7 mouse cellular contexts compared by ENCODE assay signal in the genomic region with DNA sequence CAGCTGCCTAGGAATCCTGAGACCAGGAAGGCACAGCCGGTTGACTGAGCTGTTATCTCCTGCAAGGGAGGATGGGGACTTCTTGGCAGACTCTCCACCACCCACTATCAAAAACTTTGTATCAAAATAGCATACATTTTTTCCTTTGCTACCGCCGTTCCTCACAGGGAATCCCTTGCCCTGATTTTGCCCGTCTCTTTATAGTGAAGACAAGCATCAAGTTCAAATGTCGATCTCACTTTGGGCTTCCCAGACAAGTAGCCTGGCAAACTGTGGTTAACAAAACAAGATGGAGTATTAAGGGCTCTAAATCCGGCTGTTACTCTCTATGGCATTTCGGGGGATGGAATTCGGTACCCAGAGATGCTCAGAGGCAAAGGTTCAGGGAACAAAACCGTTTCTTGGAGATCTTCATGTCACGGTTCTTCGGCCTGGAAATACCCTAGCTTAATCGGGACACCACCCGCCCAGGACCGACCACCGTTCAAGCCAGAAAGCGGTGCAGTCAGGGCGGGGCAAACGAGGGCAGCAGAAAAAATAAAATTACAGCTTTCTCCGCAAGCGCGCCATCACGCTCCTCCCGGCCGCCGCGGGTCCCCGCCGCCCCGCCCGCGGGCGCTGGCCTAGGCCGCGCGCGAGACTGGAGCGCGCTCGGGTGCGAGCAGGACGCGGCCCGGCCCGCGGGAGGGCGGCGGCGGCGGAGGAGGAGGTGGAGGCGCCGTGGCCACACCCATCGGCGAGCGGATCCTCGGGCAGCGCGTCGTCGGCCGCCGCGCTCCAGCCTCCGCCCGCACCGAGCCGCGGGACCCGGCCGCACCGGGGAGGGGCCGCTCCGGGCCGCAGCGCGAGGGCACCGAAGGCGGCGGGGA. TPM values are rescaled to one million over a fixed set of nuclear protein-coding genes. Genes with fewer than 3 reads are reported as not detected.
DNase-seq lines count a peak whose midpoint lies in the region; ATAC-seq lines count a peak whose summit lies in the region.

A gene (plus strand): TSS at position 748 of the 869 bp plus-strand sequence.

- peak within 1 kb of the TSS; percentile 94 for H3K9ac ChIP-seq in limb, embryonic 12.5 days (replicated peaks)
- peak within 1 kb of the TSS; percentile 99 for H3K9ac ChIP-seq in midbrain, embryonic 14.5 days (replicated peaks; ENCODE audit: low read length)

- H3K27me3 ChIP-seq in embryonic facial prominence, embryonic 10.5 days (replicated peaks; ENCODE audit: low read depth, poor library complexity, severe bottlenecking): peaks cover 33% of the 10 kb centered on the region
- H3K27me3 ChIP-seq in limb, embryonic 12.5 days: peaks cover 18% of the 10 kb centered on the region
- H3K27me3 ChIP-seq in midbrain, embryonic 14.5 days (ENCODE audit: control insufficient read depth, insufficient read depth, low read length): no peaks in the 10 kb centered on the region

- H3K4me3 ChIP-seq in embryonic facial prominence, embryonic 10.5 days: peak within 1 kb of the TSS; percentile 97
- peak within 1 kb of the TSS; percentile 95 for H3K4me3 ChIP-seq in limb, embryonic 12.5 days (replicated peaks)
- H3K4me3 ChIP-seq in midbrain, embryonic 14.5 days (replicated peaks; ENCODE audit: low read depth, low read length): peak within 1 kb of the TSS; percentile 99

- ATAC-seq in granulocyte monocyte progenitor cell, adult 5-6 weeks (replicated peaks; ENCODE audit: poor library complexity, severe bottlenecking): peak; percentile 58
- ATAC-seq in limb, embryonic 12.5 days (ENCODE audit: insufficient number of reproducible peaks, insufficient read depth, low FRiP score, low TSS enrichment, low read depth): peak; percentile 75
- peak; percentile 82 for ATAC-seq in midbrain, embryonic 14.5 days (ENCODE audit: low FRiP score, low TSS enrichment)

- H3K4me2 ChIP-seq in limb, embryonic 12.5 days: peak within 1 kb of the TSS; percentile 83
- H3K4me2 ChIP-seq in midbrain, embryonic 14.5 days (ENCODE audit: low read length): peak within 1 kb of the TSS; percentile 91

- WGBS in embryonic facial prominence, embryonic 10.5 days: 2% methylated on average over 78 of the region's 78 CpGs
- WGBS in limb, embryonic 12.5 days: 1% methylated on average over 65 of the region's 78 CpGs
- under 1% methylated on average over 78 of the region's 78 CpGs for WGBS in midbrain, embryonic 14.5 days

- H3K9me3 ChIP-seq in embryonic facial prominence, embryonic 10.5 days: no peaks in the 10 kb centered on the region
- H3K9me3 ChIP-seq in limb, embryonic 12.5 days: no peaks in the 10 kb centered on the region
- H3K9me3 ChIP-seq in midbrain, embryonic 14.5 days (ENCODE audit: control insufficient read depth, low read length): no peaks in the 10 kb centered on the region

- H3K4me1 ChIP-seq in embryonic facial prominence, embryonic 10.5 days: peaks cover 35% of the 10 kb centered on the region
- peaks cover 24% of the 10 kb centered on the region for H3K4me1 ChIP-seq in limb, embryonic 12.5 days (replicated peaks)
- H3K4me1 ChIP-seq in midbrain, embryonic 14.5 days (ENCODE audit: control insufficient read depth, insufficient read depth, low read length): peaks cover 23% of the 10 kb centered on the region

- peak; percentile 92 for DNase-seq in adrenal gland, postnatal 10 days
- DNase-seq in embryonic facial prominence, embryonic 10.5 days (ENCODE audit: low spot score): peak; percentile 88
- DNase-seq in kidney, adult 11 months: peak; percentile 76
- peak; percentile 95 for DNase-seq in midbrain, embryonic 14.5 days
- DNase-seq in spleen, adult 12 weeks (ENCODE audit: low spot score): peak; percentile 84

- H3K36me3 ChIP-seq in embryonic facial prominence, embryonic 10.5 days (replicated peaks): peaks cover 8% of the 10 kb centered on the region
- H3K36me3 ChIP-seq in limb, embryonic 12.5 days: peaks cover 4% of the 10 kb centered on the region; the same call in 1 of the 2 replicates
- peaks cover 2% of the 10 kb centered on the region for H3K36me3 ChIP-seq in midbrain, embryonic 14.5 days (ENCODE audit: control insufficient read depth, insufficient read depth, low read length)

- H3K27ac ChIP-seq in embryonic facial prominence, embryonic 10.5 days (replicated peaks): peak within 1 kb of the TSS; percentile 94
- peak within 1 kb of the TSS; percentile 88 for H3K27ac ChIP-seq in limb, embryonic 12.5 days
- H3K27ac ChIP-seq in midbrain, embryonic 14.5 days (replicated peaks; ENCODE audit: low read depth, low read length): peak within 1 kb of the TSS; percentile 96

RNA-seq across cellular contexts. Expression of the gene that starts here (rescaled TPM):
- 10 to 100 TPM; 49.2 to 57.7 TPM for total RNA-seq in adrenal gland, postnatal 10 days (2021)
- polyA plus RNA-seq in embryonic facial prominence, embryonic 10.5 days (2016; fragmentation: Nextera tagmentation; extraction: Ambion mirVana): 48.3 and 50.3 TPM in 2 replicates
- total RNA-seq in granulocyte monocyte progenitor cell, adult 5-6 weeks (2014; fragmentation: Nextera tagmentation): 35.6 and 48.5 TPM in 2 replicates
- 18.3 and 20.3 TPM in 2 replicates for total RNA-seq in granulocyte monocyte progenitor cell, adult 5-6 weeks (2017)
- polyA plus RNA-seq in limb, embryonic 12.5 days (2016; fragmentation: Nextera tagmentation; extraction: Ambion mirVana): 51.8 and 57.7 TPM in 2 replicates
- 322 and 380 TPM in 2 replicates for polyA plus RNA-seq in midbrain, embryonic 14.5 days (2014; fragmentation: Nextera tagmentation; extraction: Ambion mirVana)

Comparison
In these comparisons a context has a peak if more than half of its experiments do, and no peak if none do; other contexts are left out.
1. Peak in every context shown above with its lines: DNase-seq, ATAC-seq, H3K4me3 ChIP-seq and H3K27ac ChIP-seq.